14 mouse cellular contexts compared by ENCODE assay signal in the genomic region with DNA sequence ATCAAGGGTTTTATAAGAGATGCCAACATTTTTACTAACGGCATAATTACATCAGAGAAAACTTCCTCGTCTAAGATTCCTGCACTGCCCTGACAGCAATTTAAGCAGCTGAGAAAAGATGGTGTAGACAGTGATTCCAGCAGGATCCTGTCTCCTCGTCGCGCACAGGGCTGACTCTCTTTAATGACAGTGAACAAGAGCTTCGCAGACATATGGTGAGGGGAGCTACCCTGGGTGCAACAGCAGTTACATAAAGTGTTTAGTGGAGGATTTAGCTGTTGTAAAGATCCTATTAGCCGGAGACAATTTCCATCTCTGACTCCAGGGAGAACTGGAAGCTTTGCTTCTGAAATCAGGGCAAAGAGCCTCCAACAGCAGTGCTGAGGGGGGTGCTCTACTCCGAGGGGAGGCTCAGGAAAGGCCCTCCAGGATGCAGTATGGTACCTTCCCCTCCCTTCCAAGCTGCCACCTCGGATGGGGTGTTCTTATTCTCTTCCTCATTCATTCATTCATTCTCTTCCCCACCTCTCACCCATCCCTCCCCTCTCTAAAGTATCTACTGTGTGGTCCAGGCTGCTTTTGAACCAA.
A peak's percentile ranks its signal among the peaks of the same experiment; 100 is the strongest.
DNase-seq lines count a peak whose midpoint lies in the region; ATAC-seq and TF ChIP-seq lines count a peak whose summit lies in the region.
"Had no signal": no experiment of that assay in that cellular context is flagged by ENCODE, and none has a peak within 500 bp of the region (broad histone marks: within the 10 kb centered on the region; RNA-seq: fewer than 3 reads in every experiment).

No protein-coding gene starts in this region.

- intact Hi-C loops in gastrocnemius, adult 2 months (cut with DNase I): loop anchor here (2.0 kb wide), 1 partner anchor 63 kb away; the partner anchor contains the start of gene Fgfr2

- H3K4me1 ChIP-seq in hindbrain, embryonic 15.5 days (replicated peaks): peaks cover 25% of the 10 kb centered on the region
- H3K4me1 ChIP-seq in hindbrain, embryonic 11.5 days (replicated peaks; ENCODE audit: control insufficient read depth, insufficient read depth, low read length): no peaks in the 10 kb centered on the region

- H3K9ac ChIP-seq in hindbrain, embryonic 15.5 days: no peak overlapping the region
- no peak overlapping the region for H3K9ac ChIP-seq in hindbrain, embryonic 11.5 days (ENCODE audit: low read depth, low read length)
- H3K9ac ChIP-seq: embryonic facial prominence, embryonic 12.5 days; liver, embryonic 12.5 days had no signal

- H3K4me3 ChIP-seq in gastrocnemius, adult 2 months: peak overlapping the region; percentile 24
- no peak overlapping the region for H3K4me3 ChIP-seq in hindbrain, embryonic 15.5 days
- H3K4me3 ChIP-seq in hindbrain, embryonic 11.5 days (ENCODE audit: low read depth, low read length): no peak overlapping the region
- H3K4me3 ChIP-seq: embryonic facial prominence, embryonic 12.5 days; liver, embryonic 12.5 days had no signal

- DNase-seq in gastrocnemius, adult 2 months: no peak
- no peak for DNase-seq in gastrocnemius, adult 18-20 months (ENCODE audit: low spot score)
- DNase-seq in hindbrain, embryonic 11.5 days (ENCODE audit: low spot score): no peak
- DNase-seq in brain, adult 2 months (ENCODE audit: low read depth, low spot score): peak; percentile 71
- peak; percentile 36 to 43 for DNase-seq in layer of hippocampus, adult 8-10 months (ENCODE audit: low spot score in 2 of 2)
- no peak for DNase-seq in gastrocnemius, postnatal 4 days (ENCODE audit: low spot score in 2 of 2)
- DNase-seq in kidney, adult 8-10 months: no peak
- DNase-seq: kidney, postnatal 14 days; thymus, adult 18-20 months had no signal

- ATAC-seq in hindbrain, embryonic 15.5 days (ENCODE audit: low FRiP score, low read depth): peak; percentile 60; the same call in 1 of the 2 replicates
- no peak for ATAC-seq in hindbrain, embryonic 11.5 days (ENCODE audit: low FRiP score)
- ATAC-seq: activated CD4-positive, CD25-positive, alpha-beta regulatory T cell, adult 4 months; inflammation-experienced regulatory T-cells, adult 6 months; liver, embryonic 12.5 days had no signal

- no peaks in the 10 kb centered on the region for H3K36me3 ChIP-seq in hindbrain, embryonic 15.5 days
- no peaks in the 10 kb centered on the region for H3K36me3 ChIP-seq in hindbrain, embryonic 11.5 days (ENCODE audit: control insufficient read depth, insufficient read depth, low read length)

- H3K4me2 ChIP-seq in hindbrain, embryonic 15.5 days: no peak overlapping the region
- H3K4me2 ChIP-seq in hindbrain, embryonic 11.5 days (replicated peaks; ENCODE audit: low read depth, low read length): no peak overlapping the region
- H3K4me2 ChIP-seq: embryonic facial prominence, embryonic 12.5 days; liver, embryonic 12.5 days had no signal

- no peaks in the 10 kb centered on the region for H3K27me3 ChIP-seq in hindbrain, embryonic 15.5 days
- H3K27me3 ChIP-seq in hindbrain, embryonic 11.5 days (ENCODE audit: control insufficient read depth, insufficient read depth, low read length): no peaks in the 10 kb centered on the region
- H3K27me3 ChIP-seq: embryonic facial prominence, embryonic 12.5 days; liver, embryonic 12.5 days had no signal

- 50% methylated on average over 9 of the region's 9 CpGs for WGBS in hindbrain, embryonic 15.5 days
- WGBS in hindbrain, embryonic 11.5 days: 82% methylated on average over 9 of the region's 9 CpGs

- H3K27ac ChIP-seq in gastrocnemius, adult 2 months: peak overlapping the region; percentile 91
- 0 out of 2 replicates have a peak overlapping the region, but pooled peaks have one; percentile 41 for H3K27ac ChIP-seq in hindbrain, embryonic 15.5 days (replicated peaks)
- no peak overlapping the region for H3K27ac ChIP-seq in hindbrain, embryonic 11.5 days (ENCODE audit: low read depth, low read length)
- H3K27ac ChIP-seq: embryonic facial prominence, embryonic 12.5 days; liver, embryonic 12.5 days had no signal

- no peak for TF ChIP-seq CTCF in gastrocnemius, adult 2 months (IDR thresholded peaks at IDR 0.05)

- H3K9me3 ChIP-seq in hindbrain, embryonic 15.5 days: no peaks in the 10 kb centered on the region
- no peaks in the 10 kb centered on the region for H3K9me3 ChIP-seq in hindbrain, embryonic 11.5 days (ENCODE audit: control insufficient read depth, low read length)
- H3K9me3 ChIP-seq: embryonic facial prominence, embryonic 12.5 days; liver, embryonic 12.5 days had no signal

Comparison
In these comparisons a context has a peak if more than half of its experiments do, and no peak if none do; other contexts are left out.
1. DNase-seq: peak in brain, adult 2 months (single experiment) and layer of hippocampus, adult 8-10 months (2 of 2); none in gastrocnemius, adult 2 months (single experiment), gastrocnemius, adult 18-20 months (single experiment), hindbrain, embryonic 11.5 days (single experiment), gastrocnemius, postnatal 4 days (0 of 2) and kidney, adult 8-10 months (0 of 2).